Mouse (Mus musculus): ENCODE data around the gene Hapln4.

- TF ChIP-seq POLR2A (IDR thresholded peaks at IDR 0.05; ENCODE audit: control insufficient read depth, low read depth, low read length) (no peak), CTCF (IDR thresholded peaks at IDR 0.05; ENCODE audit: control insufficient read depth, insufficient read depth, insufficient replicate concordance, low read depth, low read length) (no peak)
Observed at GRCm38 (mm10) chr8:70110451-70110850, 27.2 kb downstream of the Hapln4 start.
